Mouse (Mus musculus) frontal cortex, adult 2 months (tissue): ENCODE results near the gene 1700015F17Rik. TPM values are rescaled to one million over a fixed set of nuclear protein-coding genes. Genes with fewer than 3 reads are reported as not detected.
A peak's percentile ranks its signal among the peaks of the same experiment; 100 is the strongest.

ENCODE experiments used
- DNase-seq, 2 experiments: peaks; one replicate each; pipeline ENCODE4 v3.0.0; 2022; ENCODE audit warnings: low spot score in 1 of 2; ENCODE audit errors: extremely low spot score in 1 of 2
- polyA plus RNA-seq: library from polyadenylated mRNA; depleted of rRNA; stranded (reverse); fragments of >200 nt; gene quantifications from 2 replicates; pipeline ENCODE4 v1.2.3, GENCODE M21; 2012; rRNA removed

Gene 1700015F17Rik
- polyA plus RNA-seq, 1 experiment, result 0.32 TPM

GRCm38 (mm10) chr5:5431746-5432438 is 47.1 kb downstream of the 1700015F17Rik start:
- DNase-seq, result no peak

DNA sequence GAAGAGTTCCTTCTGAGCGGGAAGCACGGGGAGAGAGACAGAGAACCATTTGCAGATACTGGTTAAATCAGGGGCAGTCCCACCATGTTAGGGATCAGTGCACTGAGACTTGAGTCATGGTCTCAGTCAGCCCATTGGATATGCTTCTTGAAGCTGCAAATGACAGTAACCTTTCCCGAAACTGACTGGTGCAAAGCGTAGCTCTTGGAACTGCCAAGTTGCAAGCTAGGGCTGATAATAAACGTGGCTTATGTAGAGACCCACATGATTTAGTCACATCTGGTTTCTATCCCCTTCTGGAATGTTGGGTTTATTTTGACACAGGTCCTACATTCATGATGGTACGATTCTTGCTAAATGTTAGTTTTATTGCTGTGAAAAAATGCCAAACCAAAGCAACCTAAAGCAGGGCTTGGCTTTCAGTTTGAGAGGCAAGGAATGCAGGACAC is 55.2 kb downstream of the 1700015F17Rik start:
- DNase-seq, result no peak

DNA sequence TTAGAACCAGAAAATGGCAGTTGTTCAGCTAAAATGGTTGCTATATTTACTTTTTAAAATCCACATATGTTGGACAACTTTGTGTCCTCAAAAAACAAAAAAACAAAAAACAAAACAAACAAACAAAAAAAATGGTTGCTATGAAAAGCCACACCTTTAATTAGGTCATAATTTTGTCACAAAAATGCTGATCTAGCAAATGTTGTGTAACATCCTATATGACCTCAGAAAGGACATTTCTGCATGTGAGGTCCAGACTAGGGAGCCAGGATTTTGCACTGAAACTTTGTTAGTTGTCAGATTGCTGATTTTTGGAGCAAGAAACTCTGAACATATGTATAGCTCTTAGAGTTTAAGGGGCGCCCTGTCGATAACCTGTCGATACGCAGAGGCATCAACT is 55.9 kb downstream of the 1700015F17Rik start:
- no peak for DNase-seq

GRCm38 (mm10) chr5:5421439-5421838 is 57.5 kb downstream of the 1700015F17Rik start:
- DNase-seq, result no peak

GRCm38 (mm10) chr5:5419992-5420455 is 58.9 kb downstream of the 1700015F17Rik start, which contains the start of gene Cdk14:
TSS of gene Cdk14 (minus strand) at chr5:5420312.
- no peak for DNase-seq

- DNase-seq, result peak in 1 of 2 experiments; percentile 14
Measured at GRCm38 (mm10) chr5:5419253-5419652, 59.7 kb downstream of the 1700015F17Rik start.

DNA sequence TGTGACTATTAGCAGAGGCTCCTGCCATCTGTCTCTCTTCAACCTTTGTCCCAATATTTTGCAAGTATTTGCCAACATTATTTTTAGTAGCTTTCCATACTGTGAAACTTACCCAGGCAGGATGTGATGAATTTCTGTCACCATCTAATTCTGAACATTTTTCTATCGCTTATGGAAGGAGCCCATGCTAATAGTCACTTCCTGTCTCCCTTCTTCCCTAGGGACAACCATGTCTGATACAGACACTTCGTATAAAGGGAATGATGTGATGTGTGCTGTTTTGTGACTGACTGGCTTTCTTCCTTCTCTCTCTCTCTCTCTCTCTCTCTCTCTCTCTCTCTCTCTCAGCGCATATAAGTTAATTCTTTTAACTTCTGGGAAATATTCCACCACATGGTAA is 64.1 kb downstream of the 1700015F17Rik start:
- no peak for DNase-seq

- DNase-seq, result no peak
Measured at GRCm38 (mm10) chr5:5411886-5412285, 67.1 kb downstream of the 1700015F17Rik start.

- peak in 1 of 2 experiments; percentile 51 for DNase-seq
Measured at GRCm38 (mm10) chr5:5401986-5402385, 77.0 kb downstream of the 1700015F17Rik start.

GRCm38 (mm10) chr5:5392786-5393185 is 86.2 kb downstream of the 1700015F17Rik start:
- no peak for DNase-seq

Other genes starting within 250 kb of the 1700015F17Rik start
- gene Cdk14, start 58.8 kb downstream of the 1700015F17Rik start, polyA plus RNA-seq, result 112 and 113 TPM in 2 replicates
- 46.2 and 47.0 TPM in 2 replicates for gene Cldn12, start 35.8 kb upstream of the 1700015F17Rik start, polyA plus RNA-seq
- 9.5 and 11.2 TPM in 2 replicates for gene Gtpbp10, start 80.4 kb upstream of the 1700015F17Rik start, polyA plus RNA-seq
- 0.06 and 0.11 TPM in 2 replicates for gene Gm8773, start 94.7 kb upstream of the 1700015F17Rik start, polyA plus RNA-seq
- 20.4 and 27.5 TPM in 2 replicates for gene Cfap69, start 185.1 kb upstream of the 1700015F17Rik start, polyA plus RNA-seq
- gene Steap2, start 215.4 kb upstream of the 1700015F17Rik start, polyA plus RNA-seq, result 9.1 and 10.0 TPM in 2 replicates